Mouse (Mus musculus) liver, embryonic 14.5 days (tissue): ENCODE results near the gene Errfi1.

ENCODE experiments used
- CTCF ChIP-seq: IDR thresholded peaks from 2 replicates; pipeline ENCODE4 v1.5.1; 2016; ENCODE audit warnings: antibody characterized with exemption, low read depth, control low read depth
- EP300 ChIP-seq: IDR thresholded peaks from 2 replicates; pipeline ENCODE4 v1.6.1; 2016; ENCODE audit warnings: antibody characterized with exemption, low read depth

- TF ChIP-seq EP300 (no peak), CTCF (no peak)
These were observed 28.8 kb upstream of the Errfi1 start for GRCm38 (mm10) chr4:150824877-150825276.
